In genomic region chr9:117903025-117903424, GRCm38 (mm10) we compare ENCODE assay signal across 8 mouse cellular contexts.
DNase-seq lines count a peak whose midpoint lies in the region; ATAC-seq and TF ChIP-seq lines count a peak whose summit lies in the region.

No protein-coding gene starts in this region.

- H3K4me3 ChIP-seq in hindbrain, embryonic 10.5 days: no peak overlapping the region
- no peak overlapping the region for H3K4me3 ChIP-seq in hindbrain, embryonic 12.5 days
- no peak overlapping the region for H3K4me3 ChIP-seq in embryonic facial prominence, embryonic 10.5 days
- no peak overlapping the region for H3K4me3 ChIP-seq in intestine, postnatal 0 days (ENCODE audit: low read depth, low read length)
- no peak overlapping the region for H3K4me3 ChIP-seq in liver, embryonic 11.5 days (ENCODE audit: low read depth, low read length)
- H3K4me3 ChIP-seq in neural tube, embryonic 12.5 days: no peak overlapping the region

- H3K9me3 ChIP-seq in hindbrain, embryonic 10.5 days: no peaks in the 10 kb centered on the region
- no peaks in the 10 kb centered on the region for H3K9me3 ChIP-seq in hindbrain, embryonic 12.5 days (replicated peaks)
- no peaks in the 10 kb centered on the region for H3K9me3 ChIP-seq in embryonic facial prominence, embryonic 10.5 days
- no peaks in the 10 kb centered on the region for H3K9me3 ChIP-seq in intestine, postnatal 0 days (ENCODE audit: control insufficient read depth)
- H3K9me3 ChIP-seq in liver, embryonic 11.5 days (ENCODE audit: control insufficient read depth, low read length): no peaks in the 10 kb centered on the region
- no peaks in the 10 kb centered on the region for H3K9me3 ChIP-seq in neural tube, embryonic 12.5 days

- DNase-seq in hindbrain, embryonic 10.5 days (ENCODE audit: low spot score): peak; percentile 43
- DNase-seq in T-cell, adult 2 months (ENCODE audit: low spot score): peak; percentile 8
- DNase-seq in embryonic facial prominence, embryonic 10.5 days (ENCODE audit: low spot score): peak; percentile 54
- DNase-seq in liver, embryonic 11.5 days (ENCODE audit: low spot score): no peak

- WGBS in hindbrain, embryonic 10.5 days: 63% methylated on average over 4 of the region's 4 CpGs
- 67% methylated on average over 4 of the region's 4 CpGs for WGBS in hindbrain, embryonic 12.5 days
- 46% methylated on average over 4 of the region's 4 CpGs for WGBS in embryonic facial prominence, embryonic 10.5 days
- 50% methylated on average over 4 of the region's 4 CpGs for WGBS in intestine, postnatal 0 days
- WGBS in liver, embryonic 11.5 days: 51% methylated on average over 4 of the region's 4 CpGs
- WGBS in neural tube, embryonic 12.5 days: 57% methylated on average over 4 of the region's 4 CpGs

- no peak for ATAC-seq in hindbrain, embryonic 12.5 days (ENCODE audit: low FRiP score)
- ATAC-seq in intestine, postnatal 0 days: no peak
- 0 out of 2 replicates have a peak, but pooled peaks have one; percentile 36 for ATAC-seq in liver, embryonic 11.5 days (replicated peaks; ENCODE audit: low FRiP score)
- 0 out of 2 replicates have a peak, but pooled peaks have one; percentile 21 for ATAC-seq in neural tube, embryonic 12.5 days (ENCODE audit: low FRiP score, low read depth)
- no peak for ATAC-seq in erythroblast, adult 5-6 weeks (replicated peaks; ENCODE audit: low FRiP score, poor library complexity, severe bottlenecking)

- no peak overlapping the region for H3K4me2 ChIP-seq in hindbrain, embryonic 12.5 days (replicated peaks)
- H3K4me2 ChIP-seq in intestine, postnatal 0 days (replicated peaks; ENCODE audit: low read depth): no peak overlapping the region
- no peak overlapping the region for H3K4me2 ChIP-seq in liver, embryonic 11.5 days
- no peak overlapping the region for H3K4me2 ChIP-seq in neural tube, embryonic 12.5 days (replicated peaks)

- 0 out of 2 replicates have a peak, but pooled peaks cover 3% of the 10 kb centered on the region for H3K27me3 ChIP-seq in hindbrain, embryonic 10.5 days (ENCODE audit: insufficient read depth, poor library complexity, severe bottlenecking)
- no peaks in the 10 kb centered on the region for H3K27me3 ChIP-seq in hindbrain, embryonic 12.5 days
- H3K27me3 ChIP-seq in embryonic facial prominence, embryonic 10.5 days (replicated peaks; ENCODE audit: low read depth, poor library complexity, severe bottlenecking): no peaks in the 10 kb centered on the region
- H3K27me3 ChIP-seq in intestine, postnatal 0 days (replicated peaks; ENCODE audit: control insufficient read depth, insufficient read depth, low read length): no peaks in the 10 kb centered on the region
- no peaks in the 10 kb centered on the region; the same call in 1 of the 2 replicates for H3K27me3 ChIP-seq in liver, embryonic 11.5 days (replicated peaks; ENCODE audit: control insufficient read depth, insufficient read depth, low read length)
- H3K27me3 ChIP-seq in neural tube, embryonic 12.5 days (replicated peaks): no peaks in the 10 kb centered on the region

- no peak overlapping the region for H3K9ac ChIP-seq in hindbrain, embryonic 12.5 days
- no peak overlapping the region for H3K9ac ChIP-seq in intestine, postnatal 0 days (ENCODE audit: low read depth, low read length)
- no peak overlapping the region for H3K9ac ChIP-seq in liver, embryonic 11.5 days (ENCODE audit: low read depth, low read length)
- H3K9ac ChIP-seq in neural tube, embryonic 12.5 days: no peak overlapping the region

- H3K36me3 ChIP-seq in hindbrain, embryonic 10.5 days: no peaks in the 10 kb centered on the region
- no peaks in the 10 kb centered on the region for H3K36me3 ChIP-seq in hindbrain, embryonic 12.5 days
- H3K36me3 ChIP-seq in embryonic facial prominence, embryonic 10.5 days (replicated peaks): no peaks in the 10 kb centered on the region
- no peaks in the 10 kb centered on the region for H3K36me3 ChIP-seq in intestine, postnatal 0 days (ENCODE audit: control insufficient read depth, insufficient read depth)
- no peaks in the 10 kb centered on the region for H3K36me3 ChIP-seq in liver, embryonic 11.5 days (ENCODE audit: control insufficient read depth, insufficient read depth, low read length)
- H3K36me3 ChIP-seq in neural tube, embryonic 12.5 days: no peaks in the 10 kb centered on the region

- H3K4me1 ChIP-seq in hindbrain, embryonic 10.5 days (replicated peaks): no peaks in the 10 kb centered on the region
- H3K4me1 ChIP-seq in hindbrain, embryonic 12.5 days: no peaks in the 10 kb centered on the region
- peaks cover 10% of the 10 kb centered on the region for H3K4me1 ChIP-seq in embryonic facial prominence, embryonic 10.5 days
- H3K4me1 ChIP-seq in intestine, postnatal 0 days (replicated peaks; ENCODE audit: control insufficient read depth, insufficient read depth, low read length): no peaks in the 10 kb centered on the region
- H3K4me1 ChIP-seq in liver, embryonic 11.5 days (replicated peaks; ENCODE audit: control insufficient read depth, insufficient read depth, low read length): no peaks in the 10 kb centered on the region
- H3K4me1 ChIP-seq in neural tube, embryonic 12.5 days: no peaks in the 10 kb centered on the region

- no peak overlapping the region for H3K27ac ChIP-seq in hindbrain, embryonic 10.5 days
- no peak overlapping the region for H3K27ac ChIP-seq in hindbrain, embryonic 12.5 days
- H3K27ac ChIP-seq in embryonic facial prominence, embryonic 10.5 days (replicated peaks): no peak overlapping the region
- H3K27ac ChIP-seq in intestine, postnatal 0 days (ENCODE audit: low read depth, low read length): no peak overlapping the region
- H3K27ac ChIP-seq in liver, embryonic 11.5 days (ENCODE audit: low read depth, low read length): no peak overlapping the region
- H3K27ac ChIP-seq in neural tube, embryonic 12.5 days: no peak overlapping the region

- TF ChIP-seq CTCF in intestine, postnatal 0 days (IDR thresholded peaks at IDR 0.05; ENCODE audit: low read depth): peak; percentile 76

Comparison
In these comparisons a context has a peak if more than half of its experiments do, and no peak if none do; other contexts are left out.
1. ATAC-seq: peak in liver, embryonic 11.5 days (single experiment) and neural tube, embryonic 12.5 days (single experiment); none in hindbrain, embryonic 12.5 days (single experiment), intestine, postnatal 0 days (single experiment) and erythroblast, adult 5-6 weeks (single experiment).